Mouse (Mus musculus): ENCODE results near the gene Lmo3. TPM values are rescaled to one million over a fixed set of nuclear protein-coding genes. Genes with fewer than 3 reads are reported as not detected.

Gene Lmo3
- total RNA-seq, 2 experiments from 2014 or later: 246 to 262 TPM

- DNase-seq: peak; percentile 3
- intact Hi-C loops (cut with DNase I): no loop called here
These were observed 255.9 kb downstream of the Lmo3 start for GRCm38 (mm10) chr6:138325744-138326400.

GRCm38 (mm10) chr6:138325145-138325544 lies 256.6 kb downstream of the Lmo3 start:
- intact Hi-C loops (cut with DNase I): no loop called here
- DNase-seq: no peak

GRCm38 (mm10) chr6:138323325-138323724 lies 258.4 kb downstream of the Lmo3 start:
- intact Hi-C loops (cut with DNase I): no loop called here
- no peak for DNase-seq

DNA sequence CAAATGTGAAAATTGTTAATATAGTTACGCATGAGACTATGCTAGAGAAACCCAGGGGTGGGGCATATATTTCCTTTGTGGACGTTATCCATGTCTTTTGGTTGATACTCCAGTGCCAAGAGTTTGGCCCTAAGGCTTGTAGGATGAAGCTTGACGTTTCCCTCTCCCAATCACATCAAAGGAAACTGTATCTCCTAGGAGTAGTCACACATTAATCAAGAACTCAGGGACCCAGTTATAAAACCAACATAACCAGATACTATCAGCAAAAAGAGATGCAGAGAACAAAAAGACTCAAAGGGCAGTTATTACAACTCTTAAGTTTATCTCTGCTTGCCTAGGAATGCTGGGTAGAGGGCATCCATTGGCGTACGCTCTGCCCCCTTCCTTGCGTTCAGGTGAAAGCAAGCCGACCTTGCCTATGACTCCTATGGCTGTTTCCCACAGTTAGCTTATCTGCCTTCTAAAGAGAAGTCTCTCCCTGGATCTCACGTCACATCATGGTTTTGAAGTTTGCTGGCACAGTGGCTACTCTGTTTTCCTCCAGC lies 261.5 kb downstream of the Lmo3 start:
- intact Hi-C loops (cut with DNase I): no loop called here
- no peak for DNase-seq

Other genes with a start within 250 kb of the Lmo3 start
- gene Igbp1b, start 76.6 kb upstream of the Lmo3 start, total RNA-seq (2021): 1 to 10 TPM; 1.1 to 1.3 TPM